Mouse (Mus musculus): Measurements from ENCODE around the gene Pin1rt1. TPM values are rescaled to one million over a fixed set of nuclear protein-coding genes. Genes with fewer than 3 reads are reported as not detected.

Pin1rt1 gene
- polyA plus RNA-seq, 1 experiment, result 3.5 TPM

- Histone ChIP-seq H3K4me1 (ENCODE audit: control insufficient read depth, insufficient read depth, low read length) (no peaks in the 10 kb centered on the region; the same call in 1 of the 2 replicates), H3K4me3 (ENCODE audit: control insufficient read depth, low read depth, low read length) (no peak overlapping the region), H3K27me3 (ENCODE audit: control insufficient read depth, insufficient read depth, low read length) (no peaks in the 10 kb centered on the region), H3K27ac (ENCODE audit: control insufficient read depth, insufficient read depth, low read depth, low read length) (no peak overlapping the region), H3K36me3 (ENCODE audit: control insufficient read depth, insufficient read depth, low read length) (no peaks in the 10 kb centered on the region)
- no peak for TF ChIP-seq CTCF (IDR thresholded peaks at IDR 0.05; ENCODE audit: control insufficient read depth, insufficient read depth, insufficient replicate concordance, low read depth, low read length)
- TF ChIP-seq POLR2A (IDR thresholded peaks at IDR 0.05; ENCODE audit: control insufficient read depth, low read depth, low read length), result no peak
These were observed 23.6 kb downstream of the Pin1rt1 start for GRCm38 (mm10) chr2:104692551-104692950.

- no peaks in the 10 kb centered on the region for H3K36me3 ChIP-seq (ENCODE audit: control insufficient read depth, insufficient read depth, low read length)
- H3K27me3 ChIP-seq (ENCODE audit: control insufficient read depth, insufficient read depth, low read length), result no peaks in the 10 kb centered on the region
- TF ChIP-seq POLR2A (IDR thresholded peaks at IDR 0.05; ENCODE audit: control insufficient read depth, low read depth, low read length) (no peak), CTCF (IDR thresholded peaks at IDR 0.05; ENCODE audit: control insufficient read depth, insufficient read depth, insufficient replicate concordance, low read depth, low read length) (no peak)
- H3K4me1 ChIP-seq (ENCODE audit: control insufficient read depth, insufficient read depth, low read length), result no peaks in the 10 kb centered on the region; the same call in 1 of the 2 replicates
- H3K27ac ChIP-seq (ENCODE audit: control insufficient read depth, insufficient read depth, low read depth, low read length), result no peak overlapping the region
- H3K4me3 ChIP-seq (ENCODE audit: control insufficient read depth, low read depth, low read length), result no peak overlapping the region
These were observed 25.5 kb downstream of the Pin1rt1 start for GRCm38 (mm10) chr2:104690720-104691119.

GRCm38 (mm10) chr2:104688724-104689123 lies 27.5 kb downstream of the Pin1rt1 start:
- peaks cover 8% of the 10 kb centered on the region for H3K4me1 ChIP-seq (ENCODE audit: control insufficient read depth, insufficient read depth, low read length)
- no peak overlapping the region for H3K27ac ChIP-seq (ENCODE audit: control insufficient read depth, insufficient read depth, low read depth, low read length)
- H3K4me3 ChIP-seq (ENCODE audit: control insufficient read depth, low read depth, low read length), result peak overlapping the region; percentile 20
- no peaks in the 10 kb centered on the region for H3K27me3 ChIP-seq (ENCODE audit: control insufficient read depth, insufficient read depth, low read length)
- no peak for TF ChIP-seq POLR2A (IDR thresholded peaks at IDR 0.05; ENCODE audit: control insufficient read depth, low read depth, low read length)
- TF ChIP-seq CTCF (IDR thresholded peaks at IDR 0.05; ENCODE audit: control insufficient read depth, insufficient read depth, insufficient replicate concordance, low read depth, low read length), result no peak
- no peaks in the 10 kb centered on the region for H3K36me3 ChIP-seq (ENCODE audit: control insufficient read depth, insufficient read depth, low read length)

GRCm38 (mm10) chr2:104688321-104688720 lies 27.9 kb downstream of the Pin1rt1 start:
- peak overlapping the region; percentile 39 for H3K4me3 ChIP-seq (ENCODE audit: control insufficient read depth, low read depth, low read length)
- no peaks in the 10 kb centered on the region for H3K27me3 ChIP-seq (ENCODE audit: control insufficient read depth, insufficient read depth, low read length)
- H3K4me1 ChIP-seq (ENCODE audit: control insufficient read depth, insufficient read depth, low read length), result peaks cover 8% of the 10 kb centered on the region
- H3K27ac ChIP-seq (ENCODE audit: control insufficient read depth, insufficient read depth, low read depth, low read length), result no peak overlapping the region
- TF ChIP-seq POLR2A (IDR thresholded peaks at IDR 0.05; ENCODE audit: control insufficient read depth, low read depth, low read length) (no peak), CTCF (IDR thresholded peaks at IDR 0.05; ENCODE audit: control insufficient read depth, insufficient read depth, insufficient replicate concordance, low read depth, low read length) (no peak)
- H3K36me3 ChIP-seq (ENCODE audit: control insufficient read depth, insufficient read depth, low read length), result no peaks in the 10 kb centered on the region

- Histone ChIP-seq H3K27me3 (ENCODE audit: control insufficient read depth, insufficient read depth, low read length) (no peaks in the 10 kb centered on the region), H3K4me3 (ENCODE audit: control insufficient read depth, low read depth, low read length) (no peak overlapping the region), H3K27ac (ENCODE audit: control insufficient read depth, insufficient read depth, low read depth, low read length) (no peak overlapping the region), H3K4me1 (ENCODE audit: control insufficient read depth, insufficient read depth, low read length) (peaks cover 8% of the 10 kb centered on the region), H3K36me3 (ENCODE audit: control insufficient read depth, insufficient read depth, low read length) (no peaks in the 10 kb centered on the region)
- TF ChIP-seq CTCF (IDR thresholded peaks at IDR 0.05; ENCODE audit: control insufficient read depth, insufficient read depth, insufficient replicate concordance, low read depth, low read length), result no peak
- no peak for TF ChIP-seq POLR2A (IDR thresholded peaks at IDR 0.05; ENCODE audit: control insufficient read depth, low read depth, low read length)
These were observed 28.9 kb downstream of the Pin1rt1 start for GRCm38 (mm10) chr2:104687261-104687660.

GRCm38 (mm10) chr2:104685418-104685817 lies 30.8 kb downstream of the Pin1rt1 start:
- 0 out of 2 replicates have a peak, but pooled peaks have one; percentile 29 for TF ChIP-seq POLR2A (IDR thresholded peaks at IDR 0.05; ENCODE audit: control insufficient read depth, low read depth, low read length)
- peak; percentile 95 for TF ChIP-seq CTCF (IDR thresholded peaks at IDR 0.05; ENCODE audit: control insufficient read depth, insufficient read depth, insufficient replicate concordance, low read depth, low read length)

GRCm38 (mm10) chr2:104684771-104685170 lies 31.4 kb downstream of the Pin1rt1 start:
- no peaks in the 10 kb centered on the region for H3K36me3 ChIP-seq (ENCODE audit: control insufficient read depth, insufficient read depth, low read length)
- H3K4me1 ChIP-seq (ENCODE audit: control insufficient read depth, insufficient read depth, low read length), result peaks cover 8% of the 10 kb centered on the region
- no peak overlapping the region for H3K27ac ChIP-seq (ENCODE audit: control insufficient read depth, insufficient read depth, low read depth, low read length)
- no peak overlapping the region for H3K4me3 ChIP-seq (ENCODE audit: control insufficient read depth, low read depth, low read length)
- no peaks in the 10 kb centered on the region for H3K27me3 ChIP-seq (ENCODE audit: control insufficient read depth, insufficient read depth, low read length)
- no peak for TF ChIP-seq POLR2A (IDR thresholded peaks at IDR 0.05; ENCODE audit: control insufficient read depth, low read depth, low read length)
- no peak for TF ChIP-seq CTCF (IDR thresholded peaks at IDR 0.05; ENCODE audit: control insufficient read depth, insufficient read depth, insufficient replicate concordance, low read depth, low read length)

More at GRCm38 (mm10) chr2:104685418-104685817, 30.8 kb downstream of the Pin1rt1 start:
- no peaks in the 10 kb centered on the region for H3K27me3 ChIP-seq (ENCODE audit: control insufficient read depth, insufficient read depth, low read length)
- H3K4me3 ChIP-seq (ENCODE audit: control insufficient read depth, low read depth, low read length), result peak overlapping the region; percentile 61
- H3K27ac ChIP-seq (ENCODE audit: control insufficient read depth, insufficient read depth, low read depth, low read length), result no peak overlapping the region
- H3K4me1 ChIP-seq (ENCODE audit: control insufficient read depth, insufficient read depth, low read length), result peaks cover 8% of the 10 kb centered on the region
- H3K36me3 ChIP-seq (ENCODE audit: control insufficient read depth, insufficient read depth, low read length), result no peaks in the 10 kb centered on the region

GRCm38 (mm10) chr2:104677326-104677725 lies 38.9 kb downstream of the Pin1rt1 start:
- Histone ChIP-seq H3K4me3 (ENCODE audit: control insufficient read depth, low read depth, low read length) (no peak overlapping the region), H3K27ac (ENCODE audit: control insufficient read depth, insufficient read depth, low read depth, low read length) (no peak overlapping the region), H3K36me3 (ENCODE audit: control insufficient read depth, insufficient read depth, low read length) (no peaks in the 10 kb centered on the region), H3K27me3 (ENCODE audit: control insufficient read depth, insufficient read depth, low read length) (no peaks in the 10 kb centered on the region), H3K4me1 (ENCODE audit: control insufficient read depth, insufficient read depth, low read length) (no peaks in the 10 kb centered on the region)
- TF ChIP-seq CTCF (IDR thresholded peaks at IDR 0.05; ENCODE audit: control insufficient read depth, insufficient read depth, insufficient replicate concordance, low read depth, low read length) (no peak), POLR2A (IDR thresholded peaks at IDR 0.05; ENCODE audit: control insufficient read depth, low read depth, low read length) (no peak)

All from testis, adult 2 months (tissue).